Mouse (Mus musculus) forebrain, embryonic 11.5 days (tissue): ENCODE measurements around the gene Atp5j. TPM values are rescaled to one million over a fixed set of nuclear protein-coding genes. Genes with fewer than 3 reads are reported as not detected.

ENCODE experiments used
- ATAC-seq: fragments of 200-750 bp; cut with Nextera tagmentation; replicated peaks from 2 replicates; pipeline ENCODE4 v1.8.0; 2017; ENCODE audit warnings: moderate TSS enrichment; ENCODE audit not compliant: low FRiP score
- DNase-seq: peaks from one replicate; pipeline ENCODE4 v3.0.0-alpha.2; 2017; ENCODE audit warnings: low spot score
- H3K27ac ChIP-seq: fragments of 300-500 bp; sonication (generic); 2 replicates; pipeline ENCODE4 v1.5.1; 2014; ENCODE audit warnings: low read depth, low read length
- H3K27me3 ChIP-seq: fragments of 300-500 bp; sonication (generic); 2 replicates; pipeline ENCODE4 v1.6.1; 2014; ENCODE audit warnings: mild to moderate bottlenecking, low read length, mixed read lengths; ENCODE audit not compliant: control insufficient read depth, insufficient read depth
- H3K36me3 ChIP-seq: fragments of 300-500 bp; sonication (generic); 2 replicates; pipeline ENCODE4 v1.6.1; 2014; ENCODE audit warnings: mild to moderate bottlenecking, low read length, moderate library complexity, mixed read lengths; ENCODE audit not compliant: control insufficient read depth, insufficient read depth
- H3K4me1 ChIP-seq: fragments of 300-500 bp; sonication (generic); replicated peaks from 2 replicates; pipeline ENCODE4 v1.6.1; 2014; ENCODE audit warnings: low read length, mixed read lengths; ENCODE audit not compliant: control insufficient read depth, insufficient read depth
- H3K4me2 ChIP-seq: fragments of 300-500 bp; sonication (generic); 2 replicates; pipeline ENCODE4 v1.6.1; 2014; ENCODE audit warnings: low read depth, mild to moderate bottlenecking, low read length, moderate library complexity, mixed read lengths; ENCODE audit not compliant: severe bottlenecking
- H3K4me3 ChIP-seq: fragments of 300-500 bp; sonication (generic); 2 replicates; pipeline ENCODE4 v1.5.1; 2014; ENCODE audit warnings: low read depth, low read length
- H3K9ac ChIP-seq: fragments of 300-500 bp; sonication (generic); 2 replicates; pipeline ENCODE4 v1.6.1; 2014; ENCODE audit warnings: low read length
- H3K9me3 ChIP-seq: fragments of 300-500 bp; sonication (generic); 2 replicates; pipeline ENCODE4 v1.6.1; 2016; ENCODE audit warnings: low read length, mixed read lengths; ENCODE audit not compliant: control insufficient read depth
- WGBS: fragments of 180-500 bp; shearing (Covaris S2); extraction: QIAGEN DNeasy Blood & Tissue Kit; methylation state at CpG from one replicate; pipeline ENCODE4 v1.1.7; 2014; 5-methylcytosine and 5-hydroxymethylcytosine counted together
- polyA plus RNA-seq: library from polyadenylated mRNA; unstranded; fragments of >200 nt; fragmentation: Nextera tagmentation; extraction: Ambion mirVana; gene quantifications from 2 replicates; pipeline ENCODE4 v1.2.1, GENCODE M21; 2014

Gene Atp5j
- polyA plus RNA-seq, 1 experiment from 2014 or later = 785 TPM

GRCm38 (mm10) chr16:84778861-84779630 is 56.4 kb downstream of the Atp5j start:
- H3K9me3 ChIP-seq = no peaks in the 10 kb centered on the region
- WGBS = 83% methylated on average over 6 of the region's 6 CpGs
- H3K4me1 ChIP-seq = no peaks in the 10 kb centered on the region; the same call in 1 of the 2 replicates
- H3K27me3 ChIP-seq = no peaks in the 10 kb centered on the region
- DNase-seq (no peak), ATAC-seq (no peak)
- H3K27ac ChIP-seq = no peak overlapping the region
- no peak overlapping the region for H3K4me2 ChIP-seq
- no peaks in the 10 kb centered on the region for H3K36me3 ChIP-seq
- no peak overlapping the region for H3K9ac ChIP-seq
- H3K4me3 ChIP-seq = no peak overlapping the region

- WGBS = 87% methylated on average over 6 of the region's 6 CpGs
- DNase-seq (no peak), ATAC-seq (no peak)
Measured at GRCm38 (mm10) chr16:84778431-84778830, 57.0 kb downstream of the Atp5j start.

More at GRCm38 (mm10) chr16:84778431-84778830, 57.0 kb downstream of the Atp5j start:
- H3K9me3 ChIP-seq = no peaks in the 10 kb centered on the region
- H3K9ac ChIP-seq = no peak overlapping the region
- no peaks in the 10 kb centered on the region for H3K27me3 ChIP-seq
- no peak overlapping the region for H3K4me2 ChIP-seq
- no peak overlapping the region for H3K4me3 ChIP-seq
- H3K27ac ChIP-seq = no peak overlapping the region
- no peaks in the 10 kb centered on the region; the same call in 1 of the 2 replicates for H3K4me1 ChIP-seq
- H3K36me3 ChIP-seq = no peaks in the 10 kb centered on the region

Other genes starting within 250 kb of the Atp5j start
- 52.2 and 54.2 TPM in 2 replicates for gene Mrpl39, start 99.9 kb downstream of the Atp5j start, polyA plus RNA-seq
- 51.5 and 54.0 TPM in 2 replicates for gene Jam2, start 61.5 kb downstream of the Atp5j start, polyA plus RNA-seq
- gene Gabpa, start 700 bp downstream of the Atp5j start, polyA plus RNA-seq = 45.7 and 46.3 TPM in 2 replicates